Mouse (Mus musculus) heart, postnatal 25 days (tissue): ENCODE measurements around the gene Btnl6. TPM values are rescaled to one million over a fixed set of nuclear protein-coding genes. Genes with fewer than 3 reads are reported as not detected.
"Not testable (repeated sequence)": the region's sequence is repeated elsewhere in the genome, so short reads cannot be mapped to it uniquely, and the experiment has no call there.

Experiments used
- DNase-seq: peaks from one replicate; pipeline ENCODE4 v3.0.0; 2022; ENCODE audit warnings: low spot score
- intact Hi-C: fragments of 180-260 bp; cut with DNase I; formaldehyde crosslinking; loops from one replicate; pipeline ENCODE4 v1.15.1; 2025
- total RNA-seq, 2 experiments: library from RNA; stranded (reverse); gene quantifications; 2 replicates each; pipeline ENCODE4 v1.2.3; 2021

Btnl6 gene
- total RNA-seq, 2 experiments from 2014 or later: not detected

DNA sequence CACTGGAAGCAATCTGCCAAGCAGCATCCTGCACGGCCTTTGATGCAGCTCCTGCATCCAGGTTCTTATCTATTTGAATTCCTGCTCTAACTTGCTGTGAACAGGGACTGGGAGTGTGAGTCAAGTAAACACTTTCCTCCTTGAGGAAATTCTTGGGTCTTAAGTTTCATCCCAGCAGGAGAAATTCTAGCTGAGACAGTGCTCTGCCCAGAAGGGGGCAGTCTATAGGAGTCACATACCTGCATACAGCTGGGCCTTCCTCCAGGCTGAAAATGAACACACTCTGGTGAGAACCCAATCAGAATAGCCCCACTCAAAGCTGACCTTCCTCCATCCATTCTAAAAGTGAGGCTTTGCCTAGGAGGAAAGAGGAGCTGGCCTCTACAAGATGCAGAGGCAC, 5.4 kb downstream of the Btnl6 start:
- DNase-seq, intact Hi-C loops: not testable (repeated sequence)

DNA sequence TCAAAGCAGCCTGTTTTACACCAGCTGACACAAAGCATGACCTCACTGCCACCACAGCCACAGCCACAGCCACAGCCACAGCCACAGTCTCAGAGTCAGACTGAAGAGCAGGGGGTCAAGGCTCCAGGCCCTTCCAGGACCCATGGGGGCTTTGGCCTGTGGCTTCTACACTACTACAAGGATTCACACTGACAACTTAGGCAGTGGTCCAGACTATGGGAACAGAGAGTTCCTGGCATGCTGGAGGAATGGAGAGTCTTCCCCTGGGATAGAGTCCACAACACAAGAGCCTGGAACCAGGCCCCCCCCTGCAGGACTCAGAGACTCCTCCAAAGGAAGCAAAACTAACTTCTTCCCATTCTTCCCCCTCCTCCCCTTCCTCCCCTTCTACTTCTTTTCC, 9.6 kb downstream of the Btnl6 start:
- intact Hi-C loops: no loop called here

DNA sequence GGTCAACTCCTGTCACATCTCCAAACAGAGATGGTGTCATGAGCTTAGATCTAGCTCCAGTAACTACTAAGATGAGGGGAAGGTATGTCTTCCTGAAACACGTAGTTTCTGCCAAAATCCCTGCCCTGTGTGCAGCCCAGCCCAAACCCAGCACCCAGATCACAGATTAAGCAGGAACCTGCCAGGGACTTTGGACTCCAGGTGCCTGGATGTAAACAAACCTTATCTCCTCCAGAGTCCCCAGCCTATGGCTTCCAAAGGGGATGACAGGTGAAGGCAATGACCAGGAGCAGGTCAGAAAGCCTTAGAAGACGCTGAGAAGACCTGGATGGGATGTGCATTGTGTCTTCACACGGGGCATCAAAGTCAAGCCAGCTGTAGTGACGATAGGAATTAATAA, 19.4 kb downstream of the Btnl6 start:
- intact Hi-C loops, DNase-seq: not testable (repeated sequence)

More for the DNA sequence above, 9.6 kb downstream of the Btnl6 start:
- DNase-seq: no peak

DNA sequence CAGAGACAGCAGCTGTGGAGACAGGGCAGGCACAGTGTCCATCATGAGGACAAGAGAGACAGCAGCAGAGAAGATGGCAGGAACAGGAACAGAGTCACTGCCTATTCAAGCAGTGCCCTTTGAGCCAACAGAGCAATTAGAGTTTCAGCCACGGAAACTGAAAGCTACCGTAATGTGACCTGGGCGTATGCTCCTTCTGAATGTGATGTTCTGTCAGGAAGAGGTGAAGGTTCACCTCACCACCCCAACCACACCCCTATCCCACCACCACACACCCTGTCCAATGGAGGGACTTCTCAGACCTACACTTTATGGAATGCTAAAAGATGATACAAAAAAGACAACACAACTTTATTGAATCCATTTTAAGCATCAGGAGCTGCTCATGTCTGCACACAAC, 19.8 kb downstream of the Btnl6 start:
- intact Hi-C loops, DNase-seq: not testable (repeated sequence)

DNA sequence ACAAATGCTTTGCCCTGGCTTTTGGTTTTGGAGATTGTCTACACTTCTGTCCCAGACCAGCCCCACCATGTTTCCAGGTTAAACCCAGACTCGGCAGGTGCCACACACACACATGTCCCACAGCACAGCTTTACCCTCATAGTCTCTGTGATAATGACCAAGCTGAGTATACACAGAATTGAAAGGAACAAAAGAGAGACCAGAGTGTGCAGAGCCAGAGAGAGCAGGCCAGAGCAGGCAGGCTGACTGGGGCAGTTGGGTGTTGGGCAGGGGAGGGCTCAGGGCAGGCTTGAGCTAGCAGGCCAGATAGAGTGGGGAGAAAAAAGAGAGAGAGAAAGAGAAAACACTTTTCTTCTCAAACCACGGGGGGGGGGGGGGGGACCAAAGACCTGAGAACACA, 20.6 kb downstream of the Btnl6 start:
- intact Hi-C loops: no loop called here
- no peak for DNase-seq

DNA sequence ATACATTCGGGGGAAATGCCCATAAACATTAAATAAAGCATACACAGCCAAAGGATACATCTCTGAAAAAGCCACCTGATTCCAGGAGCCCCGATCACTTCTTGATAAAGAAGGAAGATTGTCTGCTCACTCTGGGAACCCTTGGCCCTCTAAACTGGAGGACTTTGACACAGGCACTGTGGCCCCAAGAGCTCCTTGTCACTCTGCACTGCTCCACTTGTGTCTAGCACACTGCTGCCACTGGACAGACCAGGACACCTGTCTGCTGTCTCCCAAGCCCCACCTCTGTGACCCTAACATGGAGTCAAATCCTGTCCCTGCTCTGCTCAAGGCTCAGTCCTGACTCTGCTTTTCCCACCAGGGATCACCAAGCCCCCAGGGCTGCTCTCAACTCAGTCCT, 22.0 kb downstream of the Btnl6 start:
- intact Hi-C loops, DNase-seq: not testable (repeated sequence)

DNA sequence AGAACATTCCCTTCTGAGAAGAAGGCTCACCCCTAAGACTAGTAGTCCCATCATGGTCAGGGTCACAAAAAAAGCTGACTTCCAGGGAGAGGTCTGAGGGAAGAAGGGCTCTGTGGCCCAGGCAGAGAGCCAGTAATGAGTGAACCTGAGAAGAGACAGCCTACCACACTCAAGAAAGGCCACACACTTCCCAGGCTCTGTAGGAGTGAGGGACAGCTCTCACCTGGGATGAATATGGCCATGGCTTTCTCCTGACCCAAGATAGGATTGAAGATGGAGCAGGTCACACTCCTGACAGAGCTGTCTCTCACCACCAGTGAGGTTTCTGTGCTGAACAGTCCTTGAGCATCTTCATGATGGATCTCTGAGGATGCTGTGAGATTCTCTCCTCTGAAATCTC, 24.4 kb downstream of the Btnl6 start:
- intact Hi-C loops: no loop called here
- DNase-seq: no peak

DNA sequence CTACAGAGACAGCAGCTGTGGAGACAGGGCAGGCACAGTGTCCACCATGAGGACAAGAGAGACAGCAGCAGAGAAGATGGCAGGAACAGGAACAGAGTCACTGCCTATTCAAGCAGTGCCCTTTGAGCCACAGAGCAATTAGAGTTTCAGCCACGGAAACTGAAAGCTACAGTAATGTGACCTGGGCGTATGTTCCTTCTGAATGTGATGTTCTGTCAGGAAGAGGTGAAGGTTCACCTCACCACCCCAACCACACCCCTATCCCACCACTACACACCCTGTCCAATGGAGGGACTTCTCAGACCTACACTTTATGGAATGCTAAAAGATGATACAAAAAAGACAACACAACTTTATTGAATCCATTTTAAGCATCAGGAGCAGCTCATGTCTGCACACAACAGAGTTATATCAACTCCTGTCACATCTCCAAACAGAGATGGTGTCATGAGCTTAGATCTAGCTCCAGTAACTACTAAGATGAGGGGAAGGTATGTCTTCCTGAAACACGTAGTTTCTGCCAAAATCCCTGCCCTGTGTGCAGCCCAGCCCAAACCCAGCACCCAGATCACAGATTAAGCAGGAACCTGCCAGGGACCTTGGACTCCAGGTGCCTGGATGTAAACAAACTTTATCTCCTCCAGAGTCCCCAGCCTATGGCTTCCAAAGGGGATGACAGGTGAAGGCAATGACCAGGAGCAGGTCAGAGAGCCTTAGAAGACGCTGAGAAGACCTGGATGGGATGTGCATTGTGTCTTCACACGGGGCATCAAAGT, 39.7 kb downstream of the Btnl6 start, which contains the start of gene Btnl4:
Gene Btnl4 (minus strand): TSS at position 81 of the 776 bp plus-strand sequence.
- intact Hi-C loops, DNase-seq: not testable (repeated sequence)

DNA sequence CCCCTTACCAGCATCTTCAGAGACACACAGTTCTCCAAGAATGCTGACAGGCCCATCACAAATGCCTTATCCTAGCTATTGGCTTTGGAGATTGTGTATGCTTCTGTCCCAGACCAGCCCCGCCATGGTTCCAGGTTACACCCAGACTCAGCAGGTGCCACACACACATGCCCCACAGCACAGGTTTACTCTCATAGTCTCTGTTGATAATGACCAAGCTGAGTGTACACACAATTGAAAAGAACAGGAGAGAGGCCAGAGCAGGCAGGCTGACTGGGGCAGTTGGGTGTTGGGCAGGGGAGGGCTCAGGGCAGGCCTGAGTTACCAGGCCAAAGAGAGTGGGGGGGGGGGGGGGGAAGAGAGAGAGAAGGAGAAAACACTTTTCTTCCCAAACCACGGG, 40.7 kb downstream of the Btnl6 start:
- intact Hi-C loops: no loop called here
- no peak for DNase-seq

DNA sequence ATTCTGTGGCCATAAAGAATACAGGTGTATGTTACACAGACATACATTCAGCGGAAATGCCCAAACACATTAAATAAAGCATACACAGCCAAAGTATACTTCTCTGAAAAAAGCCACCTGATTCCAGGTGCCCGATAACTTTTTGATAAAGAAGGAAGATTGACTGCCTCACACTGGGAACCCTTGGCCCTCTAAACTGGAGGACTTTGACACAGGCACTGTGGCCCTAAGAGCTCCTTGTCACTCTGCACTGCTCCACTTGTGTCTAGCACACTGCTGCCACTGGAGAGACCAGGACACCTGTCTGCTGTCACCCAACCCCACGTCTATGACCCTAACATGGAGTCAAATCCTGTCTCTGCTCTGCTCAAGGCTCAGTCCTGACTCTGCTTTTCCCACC, 42.1 kb downstream of the Btnl6 start:
- intact Hi-C loops: no loop called here
- no peak for DNase-seq

DNA sequence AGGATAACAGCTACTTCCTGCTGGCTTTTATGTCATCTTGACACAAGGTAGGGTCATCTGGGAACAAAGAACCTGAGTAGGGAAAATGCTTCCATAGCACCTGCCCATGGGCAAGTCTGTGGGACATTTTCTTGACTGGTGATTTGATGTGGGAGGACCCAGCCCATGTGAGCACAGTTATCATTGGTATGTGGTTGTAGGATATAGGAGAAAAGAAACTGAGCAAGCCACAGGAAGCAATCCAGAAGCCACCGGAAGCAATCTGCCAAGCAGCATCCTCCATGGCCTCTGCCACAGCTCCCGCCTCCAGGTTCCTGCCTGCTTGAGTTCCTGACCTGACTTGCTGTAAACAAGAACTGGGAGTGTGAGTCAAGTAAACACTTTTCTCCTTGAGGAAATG, 46.7 kb downstream of the Btnl6 start:
- intact Hi-C loops: no loop called here
- DNase-seq: no peak

DNA sequence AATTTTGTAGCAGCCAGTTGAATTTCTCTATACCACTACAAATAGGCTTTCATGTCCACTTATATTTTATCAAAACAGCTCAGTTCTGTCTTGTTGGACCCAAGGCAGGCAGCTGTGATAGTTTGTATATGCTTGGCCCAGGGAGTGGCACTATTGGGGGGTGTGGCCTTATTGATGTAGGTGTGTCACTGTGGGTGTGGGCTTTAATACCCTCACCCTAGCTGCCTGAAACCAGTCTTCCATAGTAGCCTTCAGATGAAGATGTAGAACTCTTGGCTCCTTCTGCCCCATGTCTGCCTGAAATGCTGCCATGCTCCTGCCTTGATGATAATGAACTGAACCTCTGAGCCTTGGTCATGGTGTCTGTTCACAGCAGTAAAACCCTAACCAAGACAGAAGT, 51.2 kb downstream of the Btnl6 start:
- DNase-seq, intact Hi-C loops: not testable (repeated sequence)

DNA sequence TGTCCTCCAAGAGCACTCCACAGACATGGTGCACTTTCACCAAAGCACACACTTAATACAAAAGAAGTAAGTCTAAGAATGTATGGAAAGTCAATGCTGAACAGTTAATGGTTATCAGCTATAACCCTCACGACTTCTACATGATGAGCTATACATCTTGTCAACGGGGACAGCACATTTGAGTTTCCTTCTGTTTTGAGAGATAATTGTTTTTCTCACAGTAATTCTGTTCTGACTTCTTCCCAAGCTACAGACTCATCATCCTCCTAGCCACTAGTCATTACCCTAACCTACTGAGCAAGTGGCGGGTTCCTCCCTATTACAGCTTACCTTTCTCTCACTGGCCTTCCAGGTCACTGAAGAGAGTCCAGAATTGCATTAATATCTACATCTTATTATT, 57.9 kb downstream of the Btnl6 start:
- intact Hi-C loops: no loop called here
- DNase-seq: no peak

Other genes with a start within 250 kb of the Btnl6 start
- 10 to 100 TPM; 13.9 to 14.3 TPM for gene H2-Aa, start 229.5 kb downstream of the Btnl6 start, total RNA-seq
- 10 to 100 TPM; 13.4 to 14.8 TPM for gene H2-Eb1, start 211.5 kb downstream of the Btnl6 start, total RNA-seq
- not detected for gene H2-Eb2, start 191.7 kb downstream of the Btnl6 start, total RNA-seq
- under 1 TPM; 0.34 to 0.48 TPM for gene Btnl2, start 162.5 kb downstream of the Btnl6 start, total RNA-seq
- gene Btnl1, start 140.2 kb downstream of the Btnl6 start, total RNA-seq: not detected
- gene BC051142, start 118.5 kb downstream of the Btnl6 start, total RNA-seq: under 1 TPM in 1 of 2 experiments, not detected in 1; 0.34 TPM
- gene Btnl4, start 40.0 kb downstream of the Btnl6 start, total RNA-seq: not detected
- 10 to 100 TPM; 35.3 to 47.2 TPM for gene Notch4, start 46.9 kb upstream of the Btnl6 start, total RNA-seq
- gene Gpsm3, start 72.5 kb upstream of the Btnl6 start, total RNA-seq: 1 to 10 TPM; 4.1 to 4.2 TPM
- gene Pbx2, start 73.9 kb upstream of the Btnl6 start, total RNA-seq: 10 to 100 TPM; 17.6 to 17.8 TPM
- gene Ager, start 80.5 kb upstream of the Btnl6 start, total RNA-seq: under 1 TPM in 1 of 2 experiments, not detected in 1; 0.56 TPM
- 10 to 100 TPM; 34.9 to 35.0 TPM for gene Rnf5, start 86.3 kb upstream of the Btnl6 start, total RNA-seq
- 10 to 100 TPM; 65.8 to 66.8 TPM for gene Agpat1, start 86.9 kb upstream of the Btnl6 start, total RNA-seq
- gene Egfl8, start 98.6 kb upstream of the Btnl6 start, total RNA-seq: 1 to 10 TPM; 1.7 to 1.8 TPM
- 10 to 100 TPM; 53.2 to 53.7 TPM for gene Ppt2, start 111.2 kb upstream of the Btnl6 start, total RNA-seq
- gene Prrt1, start 112.2 kb upstream of the Btnl6 start, total RNA-seq: 1 to 10 TPM; 1.1 to 1.9 TPM
- gene Fkbpl, start 127.4 kb upstream of the Btnl6 start, total RNA-seq: 1 to 10 TPM; 6.2 to 6.6 TPM
- gene Atf6b, start 129.8 kb upstream of the Btnl6 start, total RNA-seq: 10 to 100 TPM; 15.6 to 17.8 TPM
- gene Tnxb, start 153.2 kb upstream of the Btnl6 start, total RNA-seq: 10 to 100 TPM; 32.1 to 42.1 TPM
- gene C4b, start 226.5 kb upstream of the Btnl6 start, total RNA-seq: 10 to 100 TPM; 15.0 to 23.3 TPM